Mouse (Mus musculus) heart, adult 8-10 months (tissue): Measurements from ENCODE around the gene Smurf1. TPM values are rescaled to one million over a fixed set of nuclear protein-coding genes. Genes with fewer than 3 reads are reported as not detected.

Source experiments
- DNase-seq: peaks from one replicate; pipeline ENCODE4 v3.0.0; 2022; ENCODE audit warnings: low spot score
- microRNA-seq: library from miRNA; unstranded; fragments of <30 nt; microRNA quantifications from one replicate; pipeline ENCODE4 v1.2.0, GENCODE M21; 2022
- total RNA-seq, 4 experiments: library from RNA; stranded (reverse); gene quantifications; 2 replicates each; pipeline ENCODE4 v1.2.4; 2022

Smurf1 gene
- total RNA-seq, 4 experiments from 2014 or later, result 29.5 to 34.9 (median 30.3) TPM

- DNase-seq, result no peak
Measured at GRCm38 (mm10) chr5:144871775-144872174, 93.9 kb downstream of the Smurf1 start.

DNA sequence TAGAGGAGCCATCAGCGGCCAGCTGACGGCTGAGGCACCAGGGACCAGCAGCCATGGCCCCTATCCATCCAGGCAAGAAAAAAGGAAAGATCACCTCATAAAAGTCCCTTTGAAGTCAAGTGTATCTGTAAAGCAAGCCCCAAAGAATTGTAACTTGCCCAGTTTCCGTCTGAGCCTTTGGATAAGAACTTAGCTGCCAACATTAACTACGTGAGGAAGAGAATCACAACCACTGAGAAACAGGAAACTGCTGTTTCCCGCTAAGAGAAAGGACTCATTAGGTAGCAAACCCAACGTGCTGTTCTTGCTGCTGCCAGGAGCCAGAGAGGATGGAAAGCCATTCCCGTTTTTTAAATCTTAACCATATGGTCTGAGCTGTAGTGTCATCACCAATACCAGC is 94.9 kb downstream of the Smurf1 start:
- peak; percentile 33 for DNase-seq

DNA sequence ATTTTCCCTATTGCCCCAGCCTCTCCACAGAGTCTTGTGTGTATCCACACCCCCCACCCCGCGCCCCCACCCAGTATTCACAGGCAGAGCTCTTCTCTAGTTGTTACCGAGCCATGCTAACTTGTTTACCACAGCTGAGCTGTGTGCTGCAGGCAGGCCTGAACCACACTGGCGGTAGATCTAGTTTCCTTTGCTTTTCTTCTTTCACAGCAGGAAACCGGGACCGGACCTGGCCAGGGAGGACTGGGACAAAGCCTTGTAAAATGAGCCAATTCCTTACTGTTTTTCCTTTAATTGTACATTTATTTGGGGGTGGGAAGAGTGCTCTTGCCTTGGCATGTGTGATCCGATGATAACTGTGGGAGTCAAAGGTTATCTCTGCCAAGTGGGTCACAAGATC is 96.2 kb downstream of the Smurf1 start:
- no peak for DNase-seq

DNA sequence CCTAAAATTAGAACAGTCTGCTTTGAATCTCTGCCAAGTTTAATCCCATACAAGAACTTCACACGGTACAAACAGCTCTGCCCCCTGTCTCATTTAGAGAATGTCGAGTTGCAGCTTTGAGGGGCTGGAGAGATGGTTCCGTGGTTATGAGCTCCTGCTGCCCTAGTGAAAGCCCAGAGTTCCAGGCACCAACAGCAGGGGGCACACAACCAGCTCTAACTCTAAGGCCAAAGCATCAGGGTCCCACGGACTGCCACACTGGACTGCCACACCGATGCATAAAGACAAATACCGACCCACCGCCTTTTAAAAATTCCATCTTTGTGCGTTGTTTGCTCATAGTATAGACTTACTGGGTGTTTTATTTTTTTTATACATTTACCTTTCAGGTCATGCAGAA is 98.7 kb downstream of the Smurf1 start:
- no peak for DNase-seq

- DNase-seq, result no peak
Measured at GRCm38 (mm10) chr5:144860913-144861312, 104.7 kb downstream of the Smurf1 start.

DNA sequence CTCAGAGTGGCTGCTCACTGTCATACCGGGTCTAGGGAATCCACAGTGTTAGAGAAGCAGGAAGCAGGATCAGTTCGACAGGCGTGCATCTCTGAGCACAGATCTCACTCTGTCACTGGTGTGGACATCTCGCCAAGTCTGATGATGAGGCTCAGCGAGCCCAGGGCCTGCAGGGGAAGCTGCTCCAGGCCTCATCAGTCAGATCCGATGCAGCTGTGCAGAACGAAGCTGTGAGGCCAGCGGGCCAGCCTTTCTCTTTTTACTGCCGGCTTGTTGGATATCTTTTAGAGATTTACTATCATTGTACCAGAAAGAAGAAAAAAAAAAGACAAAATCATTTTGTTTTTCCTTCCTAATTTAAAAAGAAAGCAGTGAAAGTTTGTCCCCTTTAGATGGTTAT is 106.4 kb downstream of the Smurf1 start:
- DNase-seq, result no peak

- DNase-seq, result no peak
Measured at GRCm38 (mm10) chr5:144858527-144858926, 107.1 kb downstream of the Smurf1 start.

DNA sequence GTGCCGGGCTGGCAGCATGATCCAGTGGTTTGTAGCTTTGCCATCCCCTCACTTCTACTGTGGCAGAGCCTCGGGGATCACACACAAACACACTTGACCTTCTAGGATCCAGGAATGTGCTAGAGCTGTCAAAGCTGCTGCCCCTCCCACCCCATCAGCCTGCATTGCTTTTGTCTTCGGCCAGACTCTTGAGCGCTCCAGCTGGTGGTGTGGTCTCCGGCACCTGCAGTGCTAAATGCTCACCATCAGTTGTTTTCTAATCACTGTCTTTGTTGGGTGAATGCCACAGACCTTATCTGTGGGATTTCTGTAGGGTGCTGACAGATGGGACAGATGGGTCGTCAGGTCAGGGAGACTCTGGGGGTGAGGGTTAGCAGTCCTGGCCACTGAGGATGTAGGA is 109.7 kb downstream of the Smurf1 start:
- no peak for DNase-seq

DNA sequence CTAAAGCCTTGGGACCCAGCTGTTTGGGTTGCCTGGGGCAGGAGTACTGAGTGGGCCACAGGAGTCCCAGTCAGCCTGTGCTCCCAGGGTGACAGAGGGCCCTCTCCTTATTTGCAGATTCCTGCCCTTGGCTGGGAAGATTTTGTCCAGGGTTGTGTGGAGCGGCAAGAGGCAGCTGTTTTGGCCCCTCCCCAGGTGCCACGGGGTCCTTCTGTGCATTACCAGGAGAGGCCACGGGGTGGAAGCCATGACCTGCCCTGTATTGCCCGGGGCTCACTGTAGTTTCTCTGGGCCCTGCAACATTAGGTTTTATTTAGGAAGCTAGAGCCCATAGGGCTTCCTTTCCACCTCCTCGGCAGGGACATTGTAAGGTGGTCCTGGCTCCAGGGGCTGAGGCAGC is 111.7 kb downstream of the Smurf1 start:
- no peak for DNase-seq

DNA sequence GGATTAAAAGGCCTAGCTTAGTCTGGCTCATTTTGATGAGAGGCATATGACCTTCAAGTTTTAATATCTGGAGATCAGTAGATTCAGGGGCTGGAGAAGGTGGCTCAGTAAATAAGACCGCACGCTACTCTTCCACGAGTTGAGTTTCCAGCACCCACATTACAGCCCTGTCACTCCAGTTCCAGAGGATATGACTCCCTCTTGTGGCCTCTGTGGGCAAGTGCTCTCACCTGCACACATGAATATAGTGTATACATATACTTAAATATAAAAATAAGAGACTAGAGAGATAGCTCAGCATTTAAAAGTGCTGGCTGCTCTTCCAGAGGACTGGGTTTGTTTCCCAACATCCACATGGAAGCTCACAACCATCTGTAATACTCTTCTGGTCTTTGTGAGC is 113.8 kb downstream of the Smurf1 start:
- DNase-seq, result no peak

DNA sequence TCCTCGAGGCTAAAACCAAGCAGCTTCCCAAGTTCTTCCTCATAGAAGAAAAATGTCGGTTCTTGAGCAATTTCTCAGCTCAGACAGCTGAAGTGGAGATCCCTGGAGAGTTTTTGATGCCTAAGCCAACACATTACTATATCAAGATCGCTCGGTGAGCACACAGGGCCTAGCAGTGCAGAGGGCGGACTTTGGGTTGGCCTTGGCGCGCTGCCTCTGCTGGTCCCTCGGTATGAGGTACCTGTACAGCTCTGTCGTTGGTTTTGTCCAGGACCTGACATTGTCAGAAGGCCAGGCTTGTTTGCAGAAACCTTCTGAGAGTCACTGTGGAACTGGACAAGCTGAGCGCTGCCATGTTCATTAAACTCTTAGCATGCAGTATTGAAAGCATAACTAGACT is 115.7 kb downstream of the Smurf1 start:
- no peak for DNase-seq

GRCm38 (mm10) chr5:144848735-144849134 is 116.9 kb downstream of the Smurf1 start:
- no peak for DNase-seq

- no peak for DNase-seq
Measured at GRCm38 (mm10) chr5:144845352-144845751, 120.3 kb downstream of the Smurf1 start.

GRCm38 (mm10) chr5:144836100-144836499 is 129.5 kb downstream of the Smurf1 start:
- DNase-seq, result peak; percentile 14

GRCm38 (mm10) chr5:144831840-144832469 is 133.7 kb downstream of the Smurf1 start:
- no peak for DNase-seq

DNA sequence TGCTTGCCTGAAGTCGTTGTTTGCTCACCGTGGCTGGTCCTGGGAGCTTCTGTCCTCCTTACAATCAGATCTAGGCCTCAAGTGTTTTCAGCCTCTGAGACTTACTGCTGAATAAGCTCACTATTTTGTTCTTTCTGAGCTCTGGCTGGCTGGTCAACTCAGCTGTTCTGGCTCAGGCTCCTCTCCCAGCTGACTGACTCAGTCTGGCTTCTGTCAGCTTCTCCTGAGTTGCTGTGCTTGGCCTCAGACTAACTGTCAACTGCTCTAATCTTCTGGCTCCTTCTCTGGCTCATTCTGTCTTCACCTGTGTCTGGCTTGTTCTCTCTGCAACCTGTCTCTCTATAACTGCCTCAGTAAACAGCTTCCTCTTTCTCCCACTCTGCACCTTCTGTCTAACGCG is 136.0 kb downstream of the Smurf1 start:
- DNase-seq, result peak; percentile 45

DNA sequence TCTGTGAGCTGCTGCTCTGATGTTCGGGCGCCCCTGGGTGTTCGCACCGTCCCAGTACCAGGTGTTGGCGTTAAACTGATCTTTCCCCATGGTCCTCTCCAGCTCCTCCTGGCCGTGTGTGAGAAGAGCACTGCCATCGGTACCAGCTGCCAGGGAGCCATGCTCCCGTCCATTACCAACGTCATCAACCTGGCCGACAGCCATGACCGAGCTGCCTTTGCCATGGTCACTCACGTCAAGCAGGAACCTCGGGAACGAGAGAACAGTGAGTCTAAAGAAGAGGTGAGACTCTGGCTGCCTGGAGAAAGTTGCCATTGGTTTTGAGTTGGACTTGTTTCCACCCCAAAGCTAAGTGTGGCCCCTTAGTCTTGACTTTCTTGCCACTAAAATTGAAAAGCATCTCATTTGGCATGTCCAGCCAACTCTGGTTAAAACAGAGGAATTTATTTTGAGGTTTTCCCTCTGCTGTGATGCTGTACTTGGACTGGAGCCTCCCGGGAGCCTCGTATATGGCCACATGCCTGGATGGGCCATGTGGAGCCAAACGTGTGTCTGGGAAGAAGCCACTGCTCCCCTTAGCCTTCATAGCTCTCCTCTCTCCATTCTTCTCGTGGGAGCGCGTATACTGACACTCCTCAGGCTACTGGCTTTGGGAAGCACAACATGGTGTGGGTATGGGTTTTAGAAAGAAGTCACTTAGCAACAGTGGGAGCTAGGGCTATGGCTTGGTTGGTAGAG is 137.1 kb downstream of the Smurf1 start:
- peak; percentile 35 for DNase-seq

Small RNA genes within 50 kb of the gene (microRNA-seq; reads per million reads assigned to microRNA genes)
- not detected for gene Mir7039

Other genes with a start within 250 kb of the Smurf1 start
- gene Tmem130, start 204.0 kb downstream of the Smurf1 start, total RNA-seq, result under 1 TPM; 0.20 to 0.82 (median 0.45) TPM
- gene Trrap, start 198.1 kb downstream of the Smurf1 start, total RNA-seq, result 10 to 100 TPM; 39.5 to 48.0 (median 45.7) TPM
- gene Gm4871, start 66.9 kb upstream of the Smurf1 start, total RNA-seq, result not detected
- gene 1700018F24Rik, start 77.1 kb upstream of the Smurf1 start, total RNA-seq, result not detected
- 10 to 100 TPM; 59.9 to 67.2 (median 63.8) TPM for gene Arpc1a, start 118.0 kb upstream of the Smurf1 start, total RNA-seq
- gene Kpna7, start 118.2 kb upstream of the Smurf1 start, total RNA-seq, result not detected
- 10 to 100 TPM; 46.0 to 70.3 (median 55.0) TPM for gene Arpc1b, start 148.4 kb upstream of the Smurf1 start, total RNA-seq
- 10 to 100 TPM; 30.2 to 50.2 (median 42.8) TPM for gene Pdap1, start 174.4 kb upstream of the Smurf1 start, total RNA-seq
- gene Bud31, start 174.5 kb upstream of the Smurf1 start, total RNA-seq, result 10 to 100 TPM; 53.1 to 60.7 (median 57.3) TPM
- gene Ptcd1, start 201.3 kb upstream of the Smurf1 start, total RNA-seq, result 10 to 100 TPM; 26.0 to 29.3 (median 26.9) TPM
- 10 to 100 TPM; 10.0 to 12.4 (median 12.0) TPM for gene Cpsf4, start 201.4 kb upstream of the Smurf1 start, total RNA-seq
- 1,000 to 10,000 TPM; 1,197 to 1,936 (median 1,535) TPM for gene Atp5j2, start 226.2 kb upstream of the Smurf1 start, total RNA-seq
- 1 to 10 TPM; 5.7 to 8.2 (median 6.5) TPM for gene Zkscan14, start 236.0 kb upstream of the Smurf1 start, total RNA-seq
- 10 to 100 TPM in 1 of 4 experiments, 1 to 10 TPM in 3; 8.2 to 10.1 (median 9.2) TPM for gene Zkscan5, start 238.7 kb upstream of the Smurf1 start, total RNA-seq